Mouse (Mus musculus): ENCODE results near the gene Igfbpl1.

Igfbpl1 gene

GRCm38 (mm10) chr4:45770638-45771033, 56.1 kb downstream of the Igfbpl1 start:
- DNase-seq (ENCODE audit: low spot score) = no peak

- DNase-seq (ENCODE audit: low spot score) = no peak
Observed at GRCm38 (mm10) chr4:45769791-45770637, 56.7 kb downstream of the Igfbpl1 start.

- DNase-seq (ENCODE audit: low spot score) = no peak
Observed at GRCm38 (mm10) chr4:45769141-45769540, 57.6 kb downstream of the Igfbpl1 start.

- no peak for DNase-seq (ENCODE audit: low spot score)
Observed at GRCm38 (mm10) chr4:45767891-45768558, 58.7 kb downstream of the Igfbpl1 start.

- no peak for DNase-seq (ENCODE audit: low spot score)
Observed at GRCm38 (mm10) chr4:45766774-45767173, 59.9 kb downstream of the Igfbpl1 start.

GRCm38 (mm10) chr4:45765565-45766201, 61.0 kb downstream of the Igfbpl1 start:
- DNase-seq (ENCODE audit: low spot score) = no peak

GRCm38 (mm10) chr4:45765121-45765564, 61.6 kb downstream of the Igfbpl1 start:
- no peak for DNase-seq (ENCODE audit: low spot score)

- no peak for DNase-seq (ENCODE audit: low spot score)
Observed at GRCm38 (mm10) chr4:45764141-45764494, 62.6 kb downstream of the Igfbpl1 start.

- DNase-seq (ENCODE audit: low spot score) = no peak
Observed at GRCm38 (mm10) chr4:45763288-45764140, 63.2 kb downstream of the Igfbpl1 start.

GRCm38 (mm10) chr4:45762600-45762999, 64.1 kb downstream of the Igfbpl1 start:
- no peak for DNase-seq (ENCODE audit: low spot score)

Data from ovary, postnatal 14 days (tissue).